Mouse (Mus musculus): ENCODE measurements around the gene Prkcq.
"Not testable (repeated sequence)": the region's sequence is repeated elsewhere in the genome, so short reads cannot be mapped to it uniquely, and the experiment has no call there.

The Prkcq gene

GRCm38 (mm10) chr2:11329407-11330224 lies 157.7 kb downstream of the Prkcq start:
- CTCF ChIA-PET: no interaction called here
- POLR2A ChIA-PET: no interaction called here

- ChIA-PET CTCF (interaction anchor here (0.6 to 1.9 kb wide), 11 partner anchors 11 to 536 kb away, joined by 3 to 11 read pairs (median 4); no protein-coding TSS in a partner anchor), POLR2A (interaction anchor here in 2 of 4 experiments (0.5 to 1.7 kb wide), 5 partner anchors 43 to 685 kb away, joined by 3 to 4 read pairs (median 3); no protein-coding TSS in a partner anchor)
Measured at GRCm38 (mm10) chr2:11331528-11332446, 159.9 kb downstream of the Prkcq start.

- CTCF ChIA-PET: interaction anchor here (0.7 to 1.9 kb wide), 7 partner anchors 90 to 536 kb away, joined by 3 to 11 read pairs (median 4); no protein-coding TSS in a partner anchor
- POLR2A ChIA-PET: interaction anchor here in 2 of 4 experiments (0.5 to 1.7 kb wide), 5 partner anchors 42 to 686 kb away, joined by 3 to 4 read pairs (median 3); no protein-coding TSS in a partner anchor
Measured at GRCm38 (mm10) chr2:11332469-11332868, 160.6 kb downstream of the Prkcq start.

GRCm38 (mm10) chr2:11333301-11334017 lies 161.6 kb downstream of the Prkcq start:
- CTCF ChIA-PET: interaction anchor here (0.5 to 1.9 kb wide), 10 partner anchors 50 to 331 kb away, joined by 3 to 11 read pairs (median 3); no protein-coding TSS in a partner anchor
- POLR2A ChIA-PET: interaction anchor here in 2 of 4 experiments (0.7 to 1.4 kb wide), 2 partner anchors 200 to 209 kb away, joined by 4 to 5 read pairs; no protein-coding TSS in a partner anchor

- ChIA-PET POLR2A (interaction anchor here in 2 of 4 experiments (0.5 to 0.9 kb wide), 2 partner anchors 8 to 210 kb away, joined by 3 read pairs; no protein-coding TSS in a partner anchor), CTCF (interaction anchor here in 3 of 4 experiments (0.6 to 1.0 kb wide), 4 partner anchors 16 to 627 kb away, joined by 3 to 4 read pairs (median 3); no protein-coding TSS in a partner anchor)
Measured at GRCm38 (mm10) chr2:11336320-11336719, 164.4 kb downstream of the Prkcq start.

GRCm38 (mm10) chr2:11338931-11339839 lies 167.3 kb downstream of the Prkcq start:
- POLR2A ChIA-PET: no interaction called here
- CTCF ChIA-PET: interaction anchor here in 1 of 4 experiments (0.5 kb wide), 1 partner anchor 34 kb away, joined by 3 read pairs; no protein-coding TSS in a partner anchor

- POLR2A ChIA-PET: interaction anchor here in 1 of 4 experiments (0.7 kb wide), 1 partner anchor 8 kb away, joined by 3 read pairs; no protein-coding TSS in a partner anchor
Measured at GRCm38 (mm10) chr2:11344691-11345090, 172.8 kb downstream of the Prkcq start.

GRCm38 (mm10) chr2:11346419-11346818 lies 174.5 kb downstream of the Prkcq start:
- CTCF ChIA-PET: interaction anchor here in 2 of 4 experiments (0.6 to 0.7 kb wide), 2 partner anchors 16 to 24 kb away, joined by 3 to 5 read pairs; no protein-coding TSS in a partner anchor
- POLR2A ChIA-PET: not testable (repeated sequence)

More at GRCm38 (mm10) chr2:11344691-11345090, 172.8 kb downstream of the Prkcq start:
- CTCF ChIA-PET: no interaction called here

- ChIA-PET POLR2A (no interaction called here), CTCF (no interaction called here)
Measured at GRCm38 (mm10) chr2:11347791-11348190, 175.9 kb downstream of the Prkcq start.
